Mouse (Mus musculus) erythroblast, embryonic 14.5 days (primary cell): Measurements from ENCODE around the gene Coro6.

Experiments used
- GATA1 ChIP-seq: IDR thresholded peaks from 2 replicates; pipeline ENCODE4 v1.6.1; 2012; ENCODE audit warnings: low read length, inconsistent platforms, mixed read lengths
- TAL1 ChIP-seq: IDR thresholded peaks from 3 replicates; pipeline ENCODE4 v1.6.1; 2012; ENCODE audit warnings: low read length, inconsistent platforms, mixed read lengths

- TF ChIP-seq GATA1 (no peak), TAL1 (no peak)
Measured at GRCm38 (mm10) chr11:77501971-77502370, 39.8 kb downstream of the Coro6 start.
